Mouse (Mus musculus) embryonic facial prominence, embryonic 12.5 days (tissue): ENCODE data around the gene Pycr2. TPM values are rescaled to one million over a fixed set of nuclear protein-coding genes. Genes with fewer than 3 reads are reported as not detected.
A peak's percentile ranks its signal among the peaks of the same experiment; 100 is the strongest.

Experiments
- ATAC-seq: fragments of 200-750 bp; cut with Nextera tagmentation; 2 replicates; pipeline ENCODE4 v1.8.0; 2017; ENCODE audit not compliant: insufficient number of reproducible peaks, insufficient read depth, low FRiP score, low TSS enrichment
- H3K27ac ChIP-seq: fragments of 300-500 bp; sonication (generic); 2 replicates; pipeline ENCODE4 v1.5.1; 2016; ENCODE audit warnings: mild to moderate bottlenecking
- H3K27me3 ChIP-seq: fragments of 300-500 bp; sonication (generic); 2 replicates; pipeline ENCODE4 v1.6.1; 2016; ENCODE audit warnings: mild to moderate bottlenecking, moderate library complexity
- H3K36me3 ChIP-seq: fragments of 300-500 bp; sonication (generic); 2 replicates; pipeline ENCODE4 v1.6.1; 2016; ENCODE audit warnings: mild to moderate bottlenecking
- H3K4me1 ChIP-seq: fragments of 300-500 bp; sonication (generic); 2 replicates; pipeline ENCODE4 v1.6.1; 2016
- H3K4me2 ChIP-seq: fragments of 300-500 bp; sonication (generic); replicated peaks from 2 replicates; pipeline ENCODE4 v1.6.1; 2016; ENCODE audit warnings: mild to moderate bottlenecking, moderate library complexity
- H3K4me3 ChIP-seq: fragments of 300-500 bp; sonication (generic); 2 replicates; pipeline ENCODE4 v1.5.1; 2016; ENCODE audit warnings: mild to moderate bottlenecking
- H3K9ac ChIP-seq: fragments of 300-500 bp; sonication (generic); 2 replicates; pipeline ENCODE4 v1.6.1; 2016; ENCODE audit warnings: mild to moderate bottlenecking, moderate library complexity
- H3K9me3 ChIP-seq: fragments of 300-500 bp; sonication (generic); 2 replicates; pipeline ENCODE4 v1.6.1; 2016; ENCODE audit warnings: mild to moderate bottlenecking, moderate library complexity
- WGBS: fragments of 180-500 bp; shearing (Covaris S2); methylation state at CpG from one replicate; pipeline ENCODE4 v1.1.7; 2016; 5-methylcytosine and 5-hydroxymethylcytosine counted together
- polyA plus RNA-seq: library from polyadenylated mRNA; unstranded; fragments of >200 nt; fragmentation: Nextera tagmentation; extraction: Ambion mirVana; gene quantifications from 2 replicates; pipeline ENCODE4 v1.2.1, GENCODE M21; 2016

Pycr2 gene
- polyA plus RNA-seq, result 110 and 112 TPM in 2 replicates

DNA sequence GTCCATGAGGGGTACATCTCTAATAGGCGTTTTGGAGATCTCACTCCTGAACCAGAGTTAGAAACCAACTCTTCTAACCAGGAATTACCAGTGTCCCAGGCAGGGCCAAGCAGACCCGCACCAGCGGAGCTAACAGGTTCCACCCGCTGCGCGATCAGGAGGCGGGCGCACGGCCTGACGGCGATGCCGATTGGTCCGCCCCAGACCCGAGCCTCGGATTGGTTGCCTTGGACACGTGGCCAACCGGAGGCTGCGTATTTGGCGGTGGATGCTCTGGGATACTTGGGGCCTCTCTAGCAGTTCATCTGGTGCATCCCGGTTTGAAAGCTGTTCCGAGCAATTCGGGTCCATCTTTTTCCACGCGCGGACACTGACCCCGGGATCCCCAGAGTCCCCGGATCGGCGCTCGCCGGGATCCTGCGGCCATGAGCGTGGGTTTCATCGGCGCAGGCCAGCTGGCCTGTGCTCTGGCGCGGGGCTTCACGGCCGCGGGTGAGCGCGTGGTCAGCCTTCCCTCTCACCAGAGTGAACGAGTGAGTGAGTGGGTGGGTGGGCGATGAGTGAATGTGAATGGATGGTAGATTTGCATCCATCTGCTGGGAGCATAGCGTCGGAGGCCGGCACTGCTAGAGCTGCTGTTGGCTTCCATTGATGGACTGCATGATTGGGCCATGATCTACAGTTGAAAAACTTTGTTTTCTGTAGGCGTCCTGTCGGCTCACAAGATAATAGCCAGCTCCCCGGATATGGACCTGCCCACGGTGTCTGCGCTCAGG, at the start of gene Pycr2:
Gene Pycr2, plus strand, starts transcription at position 255 of the 776 bp plus-strand sequence.
- Histone ChIP-seq H3K27me3 (no peaks in the 10 kb centered on the region), H3K36me3 (peaks cover 33% of the 10 kb centered on the region), H3K4me1 (peaks cover 18% of the 10 kb centered on the region), H3K4me2 (peak within 1 kb of the TSS; percentile 79), H3K9ac (peak within 1 kb of the TSS; percentile 96), H3K27ac (peak within 1 kb of the TSS; percentile 86), H3K9me3 (no peaks in the 10 kb centered on the region), H3K4me3 (peak within 1 kb of the TSS; percentile 89)
- ATAC-seq, result peak; percentile 98
- WGBS, result under 1% methylated on average over 52 of the region's 52 CpGs

DNA sequence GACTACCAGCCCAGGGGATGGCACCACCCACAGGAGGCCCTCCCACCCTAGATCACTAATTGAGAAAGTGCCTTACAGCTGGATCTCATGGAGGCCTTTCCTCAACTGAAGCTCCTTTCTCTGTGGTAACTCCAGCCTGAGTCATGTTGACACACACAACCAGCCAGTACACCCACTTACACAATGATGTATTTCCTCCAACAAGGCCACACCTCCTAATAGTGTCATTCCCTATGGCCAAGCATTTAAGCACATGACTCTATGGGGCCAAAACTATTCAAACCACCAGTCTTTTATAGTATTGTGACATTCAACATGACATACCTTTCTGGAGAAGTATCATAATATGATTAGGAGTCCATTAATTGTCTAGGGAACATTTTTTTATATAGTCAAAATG, 45.3 kb upstream of the Pycr2 start:
- no peak overlapping the region for H3K4me2 ChIP-seq
- peaks cover 78% of the 10 kb centered on the region for H3K36me3 ChIP-seq
- H3K9ac ChIP-seq, result no peak overlapping the region
- no peaks in the 10 kb centered on the region for H3K9me3 ChIP-seq
- no peak overlapping the region for H3K27ac ChIP-seq
- no peaks in the 10 kb centered on the region for H3K27me3 ChIP-seq
- H3K4me3 ChIP-seq, result no peak overlapping the region
- no peak for ATAC-seq
- no peaks in the 10 kb centered on the region for H3K4me1 ChIP-seq

DNA sequence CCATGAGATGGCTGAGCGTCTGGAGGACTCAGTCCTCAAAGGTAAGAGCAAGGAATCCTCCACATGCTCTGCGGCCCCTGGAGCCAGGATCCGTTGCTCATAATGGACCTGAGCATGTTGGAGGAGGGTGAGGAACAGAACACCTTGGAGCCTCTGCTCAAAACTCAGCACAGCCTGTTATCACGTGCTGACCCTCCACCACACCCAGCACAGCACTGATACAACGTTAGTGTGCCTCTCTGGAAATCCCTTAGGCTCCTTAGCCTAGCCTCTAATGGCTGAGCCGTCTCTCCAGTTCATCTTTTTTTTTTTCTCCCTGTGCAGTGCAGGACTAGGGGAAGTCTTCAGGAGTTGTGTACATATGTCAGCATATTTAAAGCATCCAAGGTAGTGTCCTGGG, 44.1 kb upstream of the Pycr2 start:
- Histone ChIP-seq H3K27me3 (no peaks in the 10 kb centered on the region), H3K4me2 (no peak overlapping the region), H3K27ac (no peak overlapping the region), H3K9ac (no peak overlapping the region), H3K9me3 (no peaks in the 10 kb centered on the region), H3K36me3 (peaks cover 87% of the 10 kb centered on the region), H3K4me1 (no peaks in the 10 kb centered on the region), H3K4me3 (no peak overlapping the region)
- 89% methylated on average over 6 of the region's 6 CpGs for WGBS
- ATAC-seq, result no peak

DNA sequence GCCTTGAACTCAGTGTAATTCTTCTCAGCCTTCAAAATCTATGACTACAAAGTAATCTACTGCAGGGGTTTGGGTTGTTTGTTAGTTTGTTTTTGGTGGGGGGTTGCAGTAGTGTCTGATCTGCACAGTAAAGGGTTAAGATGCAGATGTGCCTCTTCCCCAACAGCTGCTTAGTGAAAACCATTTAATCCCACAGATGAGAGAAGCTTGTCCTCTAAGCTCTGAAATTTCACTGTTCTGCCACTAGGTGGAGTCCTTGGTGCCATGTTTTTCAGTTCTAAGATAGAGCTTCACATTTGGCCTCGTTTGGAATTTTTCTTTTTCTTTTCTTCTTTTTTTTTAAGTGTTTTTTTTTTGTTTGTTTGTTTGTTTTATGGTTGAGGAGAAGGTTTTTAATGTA, 40.5 kb upstream of the Pycr2 start:
- Histone ChIP-seq H3K27me3 (no peaks in the 10 kb centered on the region), H3K36me3 (peaks cover 88% of the 10 kb centered on the region), H3K27ac (no peak overlapping the region), H3K9me3 (no peaks in the 10 kb centered on the region), H3K4me1 (no peaks in the 10 kb centered on the region), H3K4me3 (no peak overlapping the region), H3K4me2 (no peak overlapping the region), H3K9ac (no peak overlapping the region)
- no peak for ATAC-seq
- WGBS, result 23% methylated on average over 1 of the region's 1 CpGs

DNA sequence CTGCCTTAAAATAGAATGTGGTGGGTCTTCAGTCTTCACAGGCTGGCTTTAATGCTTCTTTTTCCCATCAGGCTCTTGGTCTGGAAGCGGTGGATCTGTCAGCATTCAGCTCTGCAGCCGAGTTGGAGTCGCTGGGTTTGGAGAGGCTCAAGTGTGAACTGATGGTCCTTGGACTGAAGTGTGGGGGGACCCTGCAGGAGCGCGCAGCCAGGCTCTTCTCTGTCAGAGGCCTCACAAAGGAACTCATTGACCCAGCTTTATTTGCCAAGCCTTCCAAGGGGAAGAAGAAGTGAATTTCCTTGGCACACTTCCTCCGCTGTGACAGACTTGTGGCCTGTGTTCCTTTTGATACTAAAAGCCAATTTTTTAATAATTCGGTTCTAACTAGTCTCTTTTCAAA, 38.1 kb upstream of the Pycr2 start:
- Histone ChIP-seq H3K4me2 (no peak overlapping the region), H3K27me3 (no peaks in the 10 kb centered on the region), H3K4me3 (no peak overlapping the region), H3K9me3 (no peaks in the 10 kb centered on the region), H3K27ac (no peak overlapping the region), H3K9ac (no peak overlapping the region), H3K4me1 (no peaks in the 10 kb centered on the region), H3K36me3 (peaks cover 66% of the 10 kb centered on the region)
- 88% methylated on average over 7 of the region's 7 CpGs for WGBS
- no peak for ATAC-seq

DNA sequence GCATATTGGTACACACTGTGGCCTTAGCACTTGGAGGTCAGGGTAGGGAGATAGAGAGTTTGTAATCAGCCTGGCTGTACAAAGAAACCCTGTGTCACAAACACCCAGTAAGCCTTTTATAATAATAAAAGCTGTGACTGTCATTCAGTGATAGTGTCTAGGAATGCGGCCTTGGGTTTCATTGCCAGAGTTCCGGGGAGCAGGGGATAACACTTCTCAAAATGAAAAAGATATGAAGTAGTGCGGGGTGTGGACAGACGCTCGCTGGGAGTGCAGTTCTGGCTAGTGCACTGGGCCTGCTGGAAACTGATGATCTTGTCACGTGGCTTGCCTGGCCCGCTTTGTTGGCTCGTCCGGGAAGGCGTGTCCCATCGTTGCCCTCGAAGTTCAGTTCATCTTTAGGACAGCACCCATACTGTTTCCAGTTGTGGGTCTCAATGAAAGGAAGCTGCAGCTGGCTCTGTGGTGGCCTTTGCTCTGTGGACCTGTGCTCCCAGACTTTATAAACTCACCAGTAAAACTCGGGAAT, 33.9 kb upstream of the Pycr2 start:
- H3K27ac ChIP-seq, result no peak overlapping the region
- no peak for ATAC-seq
- WGBS, result 78% methylated on average over 13 of the region's 13 CpGs

DNA sequence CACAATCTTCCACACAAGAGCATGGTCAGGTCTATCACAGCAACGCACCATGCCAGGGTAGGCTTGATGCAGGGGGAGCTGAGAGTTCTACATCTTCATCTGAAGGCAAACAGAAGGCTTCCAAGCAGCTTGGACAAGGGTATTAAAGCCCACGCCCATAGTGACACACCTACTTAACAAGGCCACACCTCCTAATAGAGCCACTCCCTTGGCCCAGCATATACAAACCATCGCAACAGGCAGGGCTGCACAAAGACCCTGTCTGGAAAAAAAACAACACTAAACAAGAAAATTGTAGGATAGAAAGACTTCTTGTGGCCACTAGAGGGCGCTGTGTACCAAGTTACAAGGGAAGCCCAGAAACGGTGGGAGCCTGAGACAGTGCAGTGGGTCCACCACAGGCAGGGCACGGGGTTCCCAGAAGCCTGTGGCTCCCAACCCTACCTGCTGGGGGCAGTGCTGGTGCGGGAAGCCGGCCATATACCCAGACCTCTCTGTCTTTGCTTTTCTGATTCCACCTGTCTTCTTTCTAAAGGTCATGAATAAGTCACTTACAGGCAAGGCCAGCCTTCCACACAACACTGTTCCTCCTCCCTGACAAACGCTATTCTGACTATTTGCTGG, 30.1 kb upstream of the Pycr2 start:
- Histone ChIP-seq H3K27me3 (no peaks in the 10 kb centered on the region), H3K4me3 (no peak overlapping the region), H3K36me3 (no peaks in the 10 kb centered on the region), H3K4me1 (no peaks in the 10 kb centered on the region), H3K4me2 (no peak overlapping the region), H3K9me3 (no peaks in the 10 kb centered on the region), H3K27ac (no peak overlapping the region), H3K9ac (no peak overlapping the region)
- 16% methylated on average over 9 of the region's 9 CpGs for WGBS
- no peak for ATAC-seq

More for the DNA sequence above, 33.9 kb upstream of the Pycr2 start:
- Histone ChIP-seq H3K4me2 (no peak overlapping the region), H3K27me3 (no peaks in the 10 kb centered on the region), H3K9ac (no peak overlapping the region), H3K4me3 (no peak overlapping the region), H3K9me3 (no peaks in the 10 kb centered on the region), H3K36me3 (peaks cover 32% of the 10 kb centered on the region), H3K4me1 (no peaks in the 10 kb centered on the region)

DNA sequence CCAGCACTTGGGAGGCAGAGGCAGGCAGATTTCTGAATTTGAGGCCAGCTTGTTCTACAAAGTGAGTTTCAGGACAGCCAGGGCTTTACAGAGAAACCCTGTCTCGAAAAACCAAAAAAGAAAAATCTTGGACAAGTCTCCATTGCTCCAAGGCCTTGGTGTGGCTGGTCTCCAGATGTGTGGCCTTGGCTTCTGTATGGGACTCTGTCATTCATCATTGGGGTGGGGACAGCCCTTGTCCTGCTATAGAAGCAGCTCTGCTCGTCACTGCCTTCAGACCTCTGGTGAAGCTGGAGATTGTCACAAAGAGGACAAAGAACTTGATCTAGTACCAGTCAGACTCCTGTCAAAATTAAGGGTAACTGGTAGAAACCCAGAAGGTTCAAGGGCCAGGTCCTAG, 29.5 kb upstream of the Pycr2 start:
- Histone ChIP-seq H3K27ac (no peak overlapping the region), H3K4me3 (no peak overlapping the region), H3K27me3 (no peaks in the 10 kb centered on the region), H3K36me3 (no peaks in the 10 kb centered on the region), H3K9me3 (no peaks in the 10 kb centered on the region), H3K4me1 (no peaks in the 10 kb centered on the region), H3K4me2 (no peak overlapping the region), H3K9ac (no peak overlapping the region)
- 76% methylated on average over 2 of the region's 2 CpGs for WGBS
- no peak for ATAC-seq

DNA sequence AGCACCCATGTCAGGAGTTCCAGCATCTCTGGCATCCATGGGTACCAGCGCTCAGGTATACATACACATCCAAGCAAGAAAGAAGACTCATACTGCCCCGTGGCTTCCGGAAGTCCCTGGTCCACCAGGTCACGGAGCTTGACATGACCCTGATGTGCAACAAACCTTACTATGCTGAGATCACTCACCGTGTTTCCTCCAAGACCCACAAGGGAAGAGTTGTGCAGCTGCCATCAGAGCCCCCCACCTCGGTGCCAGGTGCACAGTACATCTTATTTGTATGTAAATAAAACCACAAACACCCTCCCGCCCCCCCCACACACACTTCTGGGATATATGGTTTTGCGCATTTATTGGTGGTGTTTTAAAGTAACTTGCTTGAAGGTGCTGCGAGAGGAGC, 29.0 kb upstream of the Pycr2 start:
- Histone ChIP-seq H3K9ac (no peak overlapping the region), H3K27ac (no peak overlapping the region), H3K4me2 (no peak overlapping the region), H3K36me3 (no peaks in the 10 kb centered on the region), H3K4me3 (no peak overlapping the region), H3K9me3 (no peaks in the 10 kb centered on the region), H3K4me1 (no peaks in the 10 kb centered on the region), H3K27me3 (no peaks in the 10 kb centered on the region)
- no peak for ATAC-seq
- WGBS, result 85% methylated on average over 9 of the region's 9 CpGs

DNA sequence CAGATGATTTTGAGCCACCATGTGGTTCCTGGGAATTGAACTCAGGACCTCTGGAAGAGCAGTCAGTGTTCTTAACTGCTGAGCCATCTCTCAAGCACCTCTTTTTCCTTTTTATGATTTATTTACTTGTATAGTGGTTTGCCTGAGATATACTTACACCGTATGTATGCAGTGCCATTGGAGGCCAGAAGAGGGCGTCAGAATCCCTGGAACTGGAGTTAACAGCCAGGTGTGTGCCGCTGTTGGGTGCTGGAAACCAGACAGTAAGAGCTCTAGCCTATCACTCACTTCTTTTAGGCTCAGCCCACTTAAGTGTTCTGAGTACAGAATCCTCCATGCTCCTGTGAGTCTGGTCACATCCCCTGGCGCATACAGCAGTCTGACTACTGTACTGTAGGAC, 26.6 kb upstream of the Pycr2 start:
- H3K4me1 ChIP-seq, result no peaks in the 10 kb centered on the region
- no peaks in the 10 kb centered on the region for H3K36me3 ChIP-seq
- H3K9ac ChIP-seq, result no peak overlapping the region
- no peak overlapping the region for H3K4me3 ChIP-seq
- H3K4me2 ChIP-seq, result no peak overlapping the region
- no peaks in the 10 kb centered on the region for H3K27me3 ChIP-seq
- no peaks in the 10 kb centered on the region for H3K9me3 ChIP-seq
- ATAC-seq, result no peak
- H3K27ac ChIP-seq, result no peak overlapping the region
- WGBS, result 69% methylated on average over 4 of the region's 4 CpGs

DNA sequence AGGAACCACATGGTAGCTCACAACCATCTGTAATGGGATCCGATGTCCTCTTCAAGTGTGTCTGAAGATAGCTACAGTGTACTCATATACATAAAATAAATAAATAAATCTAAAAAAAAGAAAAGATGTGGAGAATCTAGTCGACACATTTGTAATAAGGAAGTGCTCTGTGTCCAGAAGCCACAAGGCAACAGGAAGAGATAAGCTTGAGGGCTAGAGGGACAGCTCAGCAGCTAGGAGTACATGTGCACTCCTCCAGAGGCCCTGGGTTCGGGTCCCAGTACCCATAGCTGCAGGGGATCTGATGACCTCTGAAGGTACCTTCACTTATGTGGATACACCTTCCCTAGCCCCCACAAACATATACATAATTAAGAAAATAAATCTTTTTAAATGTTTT, 22.3 kb upstream of the Pycr2 start:
- no peaks in the 10 kb centered on the region for H3K36me3 ChIP-seq
- no peaks in the 10 kb centered on the region for H3K27me3 ChIP-seq
- H3K4me1 ChIP-seq, result no peaks in the 10 kb centered on the region
- H3K4me3 ChIP-seq, result no peak overlapping the region
- H3K9ac ChIP-seq, result no peak overlapping the region
- H3K27ac ChIP-seq, result no peak overlapping the region
- 75% methylated on average over 3 of the region's 3 CpGs for WGBS
- H3K4me2 ChIP-seq, result no peak overlapping the region
- no peaks in the 10 kb centered on the region for H3K9me3 ChIP-seq
- no peak for ATAC-seq

DNA sequence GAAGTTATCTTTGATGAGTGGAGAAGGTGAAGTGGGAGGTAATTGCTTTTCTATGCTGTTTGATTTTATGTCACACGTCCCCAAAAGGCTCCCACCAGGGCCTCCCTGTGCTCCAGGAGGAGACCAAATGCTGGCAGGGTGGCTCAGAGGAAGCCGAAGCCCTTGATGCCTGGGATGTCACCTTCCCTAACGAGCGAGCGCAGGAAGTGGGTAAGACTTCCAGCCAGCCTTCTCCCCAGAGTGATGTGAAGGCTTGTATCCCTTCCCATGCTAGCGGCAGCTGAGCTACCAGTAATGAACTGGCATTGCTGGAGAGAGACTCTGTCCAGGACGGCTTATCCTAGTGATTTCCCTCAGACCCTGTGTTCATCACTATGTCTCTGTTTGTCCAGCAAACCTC, 20.4 kb upstream of the Pycr2 start:
- Histone ChIP-seq H3K4me3 (no peak overlapping the region), H3K4me2 (no peak overlapping the region), H3K27ac (no peak overlapping the region), H3K9me3 (no peaks in the 10 kb centered on the region), H3K9ac (no peak overlapping the region), H3K27me3 (no peaks in the 10 kb centered on the region), H3K4me1 (peaks cover 7% of the 10 kb centered on the region), H3K36me3 (no peaks in the 10 kb centered on the region)
- ATAC-seq, result no peak
- 36% methylated on average over 7 of the region's 7 CpGs for WGBS
